Mouse (Mus musculus) stomach, embryonic 15.5 days (tissue): ENCODE data around the gene Enkur. TPM values are rescaled to one million over a fixed set of nuclear protein-coding genes. Genes with fewer than 3 reads are reported as not detected.
A peak's percentile ranks its signal among the peaks of the same experiment; 100 is the strongest.

Experiments used
- ATAC-seq: fragments of 200-750 bp; cut with Nextera tagmentation; 2 replicates; pipeline ENCODE4 v1.8.0; 2017; ENCODE audit warnings: low read depth, moderate number of reproducible peaks, moderate TSS enrichment; ENCODE audit not compliant: insufficient read depth, low FRiP score
- H3K27ac ChIP-seq: fragments of 300-500 bp; sonication (generic); 2 replicates; pipeline ENCODE4 v1.5.1; 2015; ENCODE audit warnings: mild to moderate bottlenecking, inconsistent platforms
- H3K27me3 ChIP-seq: fragments of 300-500 bp; sonication (generic); replicated peaks from 2 replicates; pipeline ENCODE4 v1.6.1; 2015; ENCODE audit warnings: inconsistent platforms
- H3K36me3 ChIP-seq: fragments of 300-500 bp; sonication (generic); 2 replicates; pipeline ENCODE4 v1.6.1; 2015; ENCODE audit warnings: inconsistent platforms
- H3K4me1 ChIP-seq: fragments of 300-500 bp; sonication (generic); 2 replicates; pipeline ENCODE4 v1.6.1; 2015; ENCODE audit warnings: inconsistent platforms
- H3K4me2 ChIP-seq: fragments of 300-500 bp; sonication (generic); 2 replicates; pipeline ENCODE4 v1.6.1; 2015; ENCODE audit warnings: mild to moderate bottlenecking, inconsistent platforms
- H3K4me3 ChIP-seq: fragments of 300-500 bp; sonication (generic); replicated peaks from 2 replicates; pipeline ENCODE4 v1.5.1; 2015; ENCODE audit warnings: inconsistent platforms
- H3K9ac ChIP-seq: fragments of 300-500 bp; sonication (generic); 2 replicates; pipeline ENCODE4 v1.6.1; 2015; ENCODE audit warnings: inconsistent platforms
- H3K9me3 ChIP-seq: fragments of 300-500 bp; sonication (generic); 2 replicates; pipeline ENCODE4 v1.6.1; 2016; ENCODE audit warnings: inconsistent platforms
- whole genome bisulfite sequencing: fragments of 180-500 bp; shearing (Covaris S2); methylation state at CpG from one replicate; pipeline ENCODE4 v1.1.7; 2015; 5-methylcytosine and 5-hydroxymethylcytosine counted together
- polyA plus RNA-seq: library from polyadenylated mRNA; unstranded; fragments of >200 nt; fragmentation: Nextera tagmentation; extraction: Ambion mirVana; gene quantifications from 2 replicates; pipeline ENCODE4 v1.2.1, GENCODE M21; 2015

Gene Enkur
- polyA plus RNA-seq, 1 experiment from 2014 or later = 0.69 TPM

DNA sequence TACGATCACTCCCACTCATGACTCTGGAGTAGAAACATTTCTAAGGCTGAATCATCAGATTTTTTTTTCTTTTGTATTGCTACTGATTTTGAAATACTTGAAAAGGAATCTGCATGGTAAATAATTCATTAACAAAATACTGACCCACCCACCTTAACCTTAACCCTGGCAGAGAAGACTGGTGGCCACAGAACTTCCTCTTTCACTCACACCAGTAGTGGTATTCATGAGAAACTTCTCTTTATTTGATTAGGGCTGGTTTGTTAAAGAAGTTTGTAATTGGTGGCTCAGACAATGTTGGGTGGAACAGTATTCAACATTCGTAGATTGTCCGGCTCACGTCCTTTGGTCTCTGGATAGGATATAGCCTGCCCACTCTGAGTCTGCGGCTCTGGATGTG lies 26.0 kb downstream of the Enkur start:
- 75% methylated on average over 5 of the region's 5 CpGs for WGBS
- Histone ChIP-seq H3K4me3 (no peak overlapping the region), H3K9ac (no peak overlapping the region), H3K27me3 (no peaks in the 10 kb centered on the region), H3K9me3 (no peaks in the 10 kb centered on the region), H3K27ac (no peak overlapping the region), H3K4me1 (no peaks in the 10 kb centered on the region), H3K36me3 (no peaks in the 10 kb centered on the region), H3K4me2 (no peak overlapping the region)
- ATAC-seq = no peak

DNA sequence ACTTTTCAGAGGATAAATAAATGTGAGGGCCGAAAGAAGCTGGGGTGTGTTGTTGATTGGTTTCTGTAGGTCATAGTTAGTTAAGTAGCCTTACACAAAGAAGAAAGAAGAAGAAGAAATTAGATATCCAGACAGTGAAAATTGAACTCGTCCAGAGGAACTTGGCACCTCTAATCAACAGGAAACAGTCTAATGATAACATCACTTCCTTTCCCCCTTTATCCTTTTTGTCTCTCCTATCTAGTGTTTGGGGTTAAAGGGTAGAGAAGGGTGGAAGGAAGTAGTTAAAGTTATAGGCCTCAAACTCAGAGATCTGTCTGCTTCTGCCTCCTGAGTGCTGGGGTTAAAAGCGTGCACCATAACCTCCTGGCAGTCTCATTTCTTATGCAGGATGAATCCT lies 32.4 kb downstream of the Enkur start:
- 77% methylated on average over 3 of the region's 3 CpGs for WGBS
- Histone ChIP-seq H3K9ac (no peak overlapping the region), H3K9me3 (no peaks in the 10 kb centered on the region), H3K4me2 (no peak overlapping the region), H3K4me1 (no peaks in the 10 kb centered on the region), H3K27me3 (no peaks in the 10 kb centered on the region), H3K27ac (no peak overlapping the region), H3K36me3 (no peaks in the 10 kb centered on the region), H3K4me3 (no peak overlapping the region)
- no peak for ATAC-seq

DNA sequence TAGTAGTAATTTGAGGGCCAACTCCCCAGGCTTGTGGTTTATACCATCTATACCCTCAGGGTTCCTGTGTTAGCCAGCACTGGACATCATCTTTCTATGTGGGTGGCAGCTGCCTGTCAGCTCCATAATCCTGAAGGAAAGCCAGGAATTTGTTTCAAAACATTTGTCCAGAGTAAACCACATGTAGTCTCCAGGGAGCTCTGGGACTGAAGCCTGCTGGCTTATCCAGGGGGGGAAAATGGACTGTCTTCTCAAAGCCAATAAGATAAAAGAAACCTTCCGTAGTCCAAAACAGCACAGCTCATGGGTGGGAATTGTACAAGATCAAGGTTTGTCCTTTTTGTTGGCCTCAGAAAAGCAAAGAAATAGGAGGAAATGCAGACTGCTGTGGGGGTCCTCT lies 37.2 kb downstream of the Enkur start:
- WGBS = 82% methylated on average over 1 of the region's 1 CpGs
- H3K9ac ChIP-seq = no peak overlapping the region

DNA sequence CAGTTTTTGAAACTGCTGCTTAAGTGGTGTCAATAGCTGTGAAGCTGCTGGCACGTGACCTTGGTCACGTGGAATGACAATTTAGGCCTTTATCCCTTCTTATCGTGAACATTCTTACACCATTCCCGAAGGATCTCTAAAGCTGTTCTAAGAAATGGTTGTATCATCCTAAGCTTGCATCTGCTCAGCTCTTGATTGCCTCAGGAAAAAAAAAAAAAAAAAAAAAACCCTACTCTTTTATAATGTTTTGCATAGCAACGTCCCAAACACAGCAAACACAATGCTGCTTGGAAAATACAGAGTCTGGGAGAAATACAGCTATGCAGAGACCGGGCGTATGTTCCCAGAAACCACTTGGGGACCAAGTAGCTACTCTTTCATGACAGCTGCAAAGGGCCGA lies 40.9 kb downstream of the Enkur start:
- Histone ChIP-seq H3K9ac (no peak overlapping the region), H3K9me3 (no peaks in the 10 kb centered on the region), H3K4me2 (no peak overlapping the region), H3K27me3 (no peaks in the 10 kb centered on the region), H3K4me1 (no peaks in the 10 kb centered on the region), H3K36me3 (no peaks in the 10 kb centered on the region), H3K27ac (no peak overlapping the region), H3K4me3 (no peak overlapping the region)
- no peak for ATAC-seq
- 80% methylated on average over 8 of the region's 8 CpGs for WGBS

More for the DNA sequence above, 37.2 kb downstream of the Enkur start:
- H3K4me1 ChIP-seq = no peaks in the 10 kb centered on the region
- no peak for ATAC-seq
- H3K4me3 ChIP-seq = no peak overlapping the region
- no peak overlapping the region for H3K27ac ChIP-seq
- no peaks in the 10 kb centered on the region for H3K27me3 ChIP-seq
- H3K9me3 ChIP-seq = no peaks in the 10 kb centered on the region
- no peak overlapping the region for H3K4me2 ChIP-seq
- no peaks in the 10 kb centered on the region for H3K36me3 ChIP-seq

DNA sequence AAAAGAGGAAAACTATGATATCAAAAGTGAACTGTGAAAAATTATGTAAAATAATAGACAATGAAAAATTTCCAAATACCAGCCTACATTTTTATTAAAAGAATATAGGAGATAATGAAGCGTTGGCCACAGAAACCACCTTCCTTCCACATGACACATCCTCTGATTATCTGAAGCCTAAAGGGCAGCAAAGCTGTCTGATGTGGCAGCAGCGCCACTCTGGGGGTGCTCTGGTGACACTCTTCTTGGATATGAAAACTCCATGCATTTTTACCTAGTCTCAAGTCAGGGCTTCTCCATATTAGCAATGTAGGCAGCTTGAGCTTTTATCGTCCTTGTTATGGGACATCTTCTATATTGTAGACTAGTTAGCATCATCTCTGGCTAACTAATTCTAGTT lies 51.7 kb downstream of the Enkur start:
- ATAC-seq = no peak
- Histone ChIP-seq H3K27ac (no peak overlapping the region), H3K4me3 (no peak overlapping the region), H3K36me3 (no peaks in the 10 kb centered on the region), H3K4me1 (no peaks in the 10 kb centered on the region), H3K27me3 (no peaks in the 10 kb centered on the region), H3K9me3 (no peaks in the 10 kb centered on the region), H3K4me2 (no peak overlapping the region), H3K9ac (no peak overlapping the region)
- WGBS = 89% methylated on average over 3 of the region's 3 CpGs

DNA sequence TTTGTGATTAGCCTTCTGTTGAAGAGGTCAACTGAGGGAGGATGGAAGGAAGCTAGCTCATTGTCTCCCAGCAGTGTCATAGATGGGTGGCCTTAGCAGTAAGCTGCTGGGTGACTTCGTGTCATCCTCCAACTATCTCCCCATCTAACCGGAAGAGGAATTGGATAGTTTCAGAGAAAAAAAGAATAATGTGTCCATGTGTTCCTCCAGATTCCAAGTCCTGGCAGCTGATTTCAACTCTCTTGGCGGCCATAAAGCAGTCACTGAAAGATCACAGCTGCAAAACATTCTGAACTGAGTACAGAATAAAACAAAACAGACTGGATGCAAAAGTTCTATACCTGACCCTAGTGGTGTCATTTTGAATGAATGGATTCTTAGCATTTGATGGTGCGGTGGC lies 58.0 kb downstream of the Enkur start:
- WGBS = 61% methylated on average over 4 of the region's 4 CpGs
- H3K4me3 ChIP-seq = no peak overlapping the region

DNA sequence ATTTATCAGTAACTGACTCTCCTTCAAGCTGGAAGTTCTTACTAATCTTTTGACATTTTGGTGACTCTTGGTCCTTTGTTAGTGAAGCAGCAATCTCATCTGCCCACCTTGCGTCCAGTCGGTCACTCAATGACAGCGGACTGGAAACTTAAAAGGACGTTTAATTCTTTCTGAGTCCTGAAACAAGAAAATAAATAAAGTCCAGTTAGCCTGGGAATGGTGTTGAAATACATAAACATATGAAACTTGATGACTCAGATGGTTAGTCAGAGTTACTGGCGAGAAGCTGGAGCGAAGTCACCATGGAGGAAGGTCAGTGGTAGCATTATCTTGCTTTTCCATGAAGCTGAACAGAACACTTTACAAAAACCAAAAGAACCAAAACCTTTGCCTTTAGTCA lies 58.7 kb downstream of the Enkur start:
- Histone ChIP-seq H3K4me3 (no peak overlapping the region), H3K9ac (no peak overlapping the region), H3K4me1 (peaks cover 4% of the 10 kb centered on the region), H3K27ac (no peak overlapping the region), H3K9me3 (no peaks in the 10 kb centered on the region), H3K36me3 (no peaks in the 10 kb centered on the region), H3K4me2 (no peak overlapping the region), H3K27me3 (no peaks in the 10 kb centered on the region)
- ATAC-seq = no peak
- WGBS = 65% methylated on average over 6 of the region's 6 CpGs

More for the DNA sequence above, 58.0 kb downstream of the Enkur start:
- no peak overlapping the region for H3K4me2 ChIP-seq
- ATAC-seq = no peak
- H3K9me3 ChIP-seq = no peaks in the 10 kb centered on the region
- no peaks in the 10 kb centered on the region for H3K27me3 ChIP-seq
- peaks cover under 1% of the 10 kb centered on the region for H3K4me1 ChIP-seq
- H3K36me3 ChIP-seq = no peaks in the 10 kb centered on the region
- no peak overlapping the region for H3K27ac ChIP-seq
- no peak overlapping the region for H3K9ac ChIP-seq

DNA sequence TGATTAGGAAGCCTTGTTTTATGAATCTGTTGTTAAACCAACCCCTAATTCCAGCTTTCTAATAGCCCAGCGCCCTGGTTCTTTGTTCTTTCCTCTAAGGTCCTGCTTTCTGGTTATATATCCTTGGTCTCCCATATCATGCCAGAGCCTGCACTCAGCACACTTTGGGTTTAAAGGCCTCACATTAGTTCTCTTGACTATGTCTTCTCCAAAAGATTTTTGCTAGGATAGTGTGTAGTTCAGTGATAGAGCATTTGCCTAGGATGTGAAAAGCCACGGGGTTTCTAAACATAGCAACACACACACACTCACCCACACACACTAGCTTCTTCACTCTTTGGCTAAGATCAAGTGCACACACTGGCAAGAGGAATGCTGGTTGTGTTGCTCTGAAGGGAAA lies 62.5 kb downstream of the Enkur start:
- ATAC-seq = no peak
- H3K4me3 ChIP-seq = peak overlapping the region; percentile 53
- H3K36me3 ChIP-seq = no peaks in the 10 kb centered on the region
- no peak overlapping the region for H3K9ac ChIP-seq
- H3K4me2 ChIP-seq = peak overlapping the region; percentile 100
- H3K27me3 ChIP-seq = no peaks in the 10 kb centered on the region
- H3K27ac ChIP-seq = no peak overlapping the region; the same call in 1 of the 2 replicates
- WGBS = 22% methylated on average over 2 of the region's 2 CpGs
- peaks cover 8% of the 10 kb centered on the region for H3K4me1 ChIP-seq
- no peaks in the 10 kb centered on the region for H3K9me3 ChIP-seq

DNA sequence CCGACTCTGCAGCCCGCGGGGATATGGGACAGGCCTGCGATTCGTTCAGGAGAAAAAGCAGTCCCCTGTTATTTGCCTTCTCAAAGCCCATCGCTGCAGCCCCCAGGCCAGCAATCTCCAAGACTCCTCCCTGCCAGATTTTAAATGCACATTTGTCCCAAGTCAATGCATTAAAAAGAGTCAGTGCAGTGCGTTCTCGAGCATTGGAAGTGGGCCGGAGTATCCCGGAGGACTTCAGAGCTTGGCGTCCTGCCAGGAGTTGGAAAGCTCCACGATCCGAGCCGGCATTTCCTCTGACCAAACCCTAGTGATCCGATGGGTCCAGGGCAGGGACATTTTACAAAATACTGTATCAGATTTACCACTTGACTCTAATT lies 63.0 kb downstream of the Enkur start:
- peak; percentile 77 for ATAC-seq
- Histone ChIP-seq H3K27ac (peak overlapping the region; percentile 48; the same call in 1 of the 2 replicates), H3K4me2 (peak overlapping the region; percentile 100), H3K36me3 (no peaks in the 10 kb centered on the region), H3K9ac (peak overlapping the region; percentile 33; the same call in 1 of the 2 replicates), H3K4me1 (peaks cover 8% of the 10 kb centered on the region), H3K4me3 (peak overlapping the region; percentile 53), H3K27me3 (no peaks in the 10 kb centered on the region), H3K9me3 (no peaks in the 10 kb centered on the region)
- under 1% methylated on average over 15 of the region's 15 CpGs for WGBS

DNA sequence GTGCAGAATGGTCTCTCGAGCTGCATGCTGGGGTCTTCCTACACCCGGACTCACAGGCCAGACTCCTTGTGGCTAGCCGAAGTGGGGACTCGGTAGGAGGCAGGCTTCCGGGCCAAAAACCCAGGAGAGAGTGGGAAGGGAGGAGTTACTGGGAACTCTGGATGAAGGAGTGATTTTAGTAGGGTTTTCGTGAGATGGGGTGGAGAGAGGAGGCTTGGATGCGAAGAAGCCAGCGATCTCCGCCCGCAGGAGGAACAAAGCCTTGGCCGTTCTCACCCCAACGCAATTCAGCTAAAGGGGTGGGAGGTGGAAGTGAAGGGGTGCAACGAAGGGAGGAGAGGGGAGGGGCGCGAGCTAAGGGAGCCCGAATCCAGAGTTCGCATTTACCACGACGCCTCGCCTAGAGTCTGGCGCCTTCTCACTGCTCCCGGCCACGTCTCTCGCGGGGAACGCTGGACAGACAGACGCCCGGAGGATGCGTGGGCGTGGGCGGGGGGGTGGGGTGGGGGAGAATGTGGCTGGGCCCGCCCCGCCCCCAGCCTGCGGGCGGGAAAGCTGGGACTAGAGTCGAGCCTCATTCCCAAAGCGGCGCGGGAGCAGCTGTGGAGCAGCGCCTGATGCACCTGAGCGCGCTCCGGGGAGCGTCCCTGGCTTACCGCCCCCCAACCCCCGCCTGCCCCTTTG lies 63.5 kb downstream of the Enkur start:
- Histone ChIP-seq H3K9ac (peak overlapping the region; percentile 33), H3K4me1 (peaks cover 8% of the 10 kb centered on the region), H3K27me3 (no peaks in the 10 kb centered on the region), H3K4me3 (peak overlapping the region; percentile 53), H3K36me3 (no peaks in the 10 kb centered on the region), H3K27ac (peak overlapping the region; percentile 48; the same call in 1 of the 2 replicates), H3K4me2 (peak overlapping the region; percentile 100), H3K9me3 (no peaks in the 10 kb centered on the region)
- WGBS = 1% methylated on average over 44 of the region's 46 CpGs
- ATAC-seq = peak; percentile 79; the same call in 1 of the 2 replicates

DNA sequence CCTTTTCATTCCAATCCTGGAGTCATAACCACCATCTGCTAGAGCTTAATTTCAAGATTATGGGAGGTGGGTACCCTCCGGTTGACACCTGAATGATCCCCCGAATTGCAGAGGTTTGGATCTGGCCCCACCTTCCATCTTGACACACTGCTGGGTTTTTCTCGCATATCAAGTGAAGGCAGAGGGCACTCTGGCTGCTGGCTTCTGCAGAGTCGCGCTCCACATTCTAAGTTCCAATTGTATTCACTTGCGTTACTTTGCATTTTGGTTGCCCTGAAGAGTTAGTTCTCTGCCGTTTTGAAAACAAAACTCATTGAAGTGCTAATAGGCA lies 64.0 kb downstream of the Enkur start:
- H3K4me1 ChIP-seq = peaks cover 8% of the 10 kb centered on the region
- no peaks in the 10 kb centered on the region for H3K9me3 ChIP-seq
- no peak for ATAC-seq
- peak overlapping the region; percentile 33 for H3K9ac ChIP-seq
- 19% methylated on average over 7 of the region's 7 CpGs for WGBS
- no peaks in the 10 kb centered on the region for H3K27me3 ChIP-seq
- peak overlapping the region; percentile 53 for H3K4me3 ChIP-seq
- H3K36me3 ChIP-seq = no peaks in the 10 kb centered on the region
- H3K27ac ChIP-seq = no peak overlapping the region
- peak overlapping the region; percentile 100 for H3K4me2 ChIP-seq
